Mouse (Mus musculus) left cerebral cortex, adult 9 months (tissue): ENCODE measurements around the gene Gper1.

Experiments
- DNase-seq, 2 experiments: peaks; one replicate each; pipeline ENCODE4 v3.0.0; 2022; ENCODE audit warnings: low spot score in 2 of 2

The Gper1 gene

GRCm38 (mm10) chr5:139442962-139443361 is 20.0 kb downstream of the Gper1 start:
- no peak for DNase-seq

- DNase-seq, result no peak
Observed at GRCm38 (mm10) chr5:139445258-139445657, 22.3 kb downstream of the Gper1 start.

- DNase-seq, result peak in 1 of 2 experiments; percentile 59
Observed at GRCm38 (mm10) chr5:139448025-139448424, 25.1 kb downstream of the Gper1 start.

GRCm38 (mm10) chr5:139449161-139449791 is 26.3 kb downstream of the Gper1 start:
- no peak for DNase-seq

GRCm38 (mm10) chr5:139449926-139450325 is 27.0 kb downstream of the Gper1 start:
- no peak for DNase-seq

- no peak for DNase-seq
Observed at GRCm38 (mm10) chr5:139453031-139453430, 30.1 kb downstream of the Gper1 start.

- DNase-seq, result peak in 1 of 2 experiments; percentile 73
Observed at GRCm38 (mm10) chr5:139455166-139455565, 32.2 kb downstream of the Gper1 start.

- no peak for DNase-seq
Observed at GRCm38 (mm10) chr5:139457241-139457640, 34.3 kb downstream of the Gper1 start.

- no peak for DNase-seq
Observed at GRCm38 (mm10) chr5:139459938-139460337, 37.0 kb downstream of the Gper1 start.

GRCm38 (mm10) chr5:139460384-139461067 is 37.6 kb downstream of the Gper1 start, which contains the start of gene 3110082I17Rik:
3110082I17Rik (minus strand) TSS chr5:139460527.
- DNase-seq, result peak; percentile 92 to 99

- no peak for DNase-seq
Observed at GRCm38 (mm10) chr5:139464874-139465273, 41.9 kb downstream of the Gper1 start.

- no peak for DNase-seq
Observed at GRCm38 (mm10) chr5:139466373-139466772, 43.4 kb downstream of the Gper1 start.

GRCm38 (mm10) chr5:139466801-139467200 is 43.9 kb downstream of the Gper1 start:
- no peak for DNase-seq

- peak in 1 of 2 experiments; percentile 53 for DNase-seq
Observed at GRCm38 (mm10) chr5:139467998-139468397, 45.0 kb downstream of the Gper1 start.

- peak in 1 of 2 experiments; percentile 57 for DNase-seq
Observed at GRCm38 (mm10) chr5:139474741-139475140, 51.8 kb downstream of the Gper1 start.
